Mouse (Mus musculus): ENCODE measurements around the gene Mmd2. TPM values are rescaled to one million over a fixed set of nuclear protein-coding genes. Genes with fewer than 3 reads are reported as not detected.

Gene Mmd2
- total and polyA plus RNA-seq, 3 experiments, result not detected

DNA sequence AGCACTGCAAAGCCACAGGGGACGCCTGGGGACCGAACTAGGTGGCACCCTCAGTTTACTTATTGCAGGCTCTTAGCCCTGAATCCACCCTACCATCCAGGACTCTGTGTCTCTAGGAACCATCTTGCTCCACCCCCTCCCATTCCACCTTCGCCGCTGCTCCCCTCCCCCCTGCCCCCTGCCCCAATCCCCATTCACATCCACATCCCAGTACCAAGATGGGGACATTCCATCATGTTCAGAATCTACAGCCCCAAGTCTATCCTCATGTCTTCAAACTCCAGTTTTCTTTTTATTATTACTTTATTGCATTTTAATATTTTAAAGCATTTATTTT is 357 bp upstream of the Mmd2 start:
- H3K36me3 ChIP-seq (replicated peaks in 1 of 2; ENCODE audit: control insufficient read depth in 1 of 2, insufficient read depth in 1 of 2, low read length in 1 of 2), result no peaks in the 10 kb centered on the region
- TF ChIP-seq USF2 (conservative IDR thresholded peaks at IDR 0.05; ENCODE audit: low read depth, low read length), result no peak
- TF ChIP-seq CTCF (conservative IDR thresholded peaks at IDR 0.05 in 1 of 2, IDR thresholded peaks at IDR 0.05 in 1 of 2; ENCODE audit: low read depth in 2 of 2, low read length in 2 of 2), result no peak
- no peak for TF ChIP-seq SMC3 (IDR thresholded peaks at IDR 0.05; ENCODE audit: low read depth, low read length)
- no peak for TF ChIP-seq BHLHE40 (IDR thresholded peaks at IDR 0.05; ENCODE audit: low read depth, low read length)
- no peak for TF ChIP-seq IRF4 (IDR thresholded peaks at IDR 0.05; ENCODE audit: low read depth, low read length)
- no peak for TF ChIP-seq TBP (conservative IDR thresholded peaks at IDR 0.05; ENCODE audit: low read depth, low read length)
- TF ChIP-seq TCF12 (IDR thresholded peaks at IDR 0.05; ENCODE audit: low read depth, low read length), result no peak
- no peak for TF ChIP-seq PAX5 (IDR thresholded peaks at IDR 0.05; ENCODE audit: low read length)
- TF ChIP-seq ELF1 (IDR thresholded peaks at IDR 0.05; ENCODE audit: low read depth, low read length), result no peak
- no peak for TF ChIP-seq NELFE (IDR thresholded peaks at IDR 0.05; ENCODE audit: low read depth, low read length)
- TF ChIP-seq E2F4 (IDR thresholded peaks at IDR 0.05; ENCODE audit: insufficient replicate concordance, low read depth, low read length), result no peak
- TF ChIP-seq JUN (IDR thresholded peaks at IDR 0.05; ENCODE audit: insufficient read depth, low read depth, low read length), result no peak
- no peak for TF ChIP-seq NRF1 (IDR thresholded peaks at IDR 0.05; ENCODE audit: low read depth, low read length)
- TF ChIP-seq MEF2A (IDR thresholded peaks at IDR 0.05; ENCODE audit: borderline replicate concordance, low read depth, low read length), result no peak
- TF ChIP-seq MYC (IDR thresholded peaks at IDR 0.05; ENCODE audit: low read depth, low read length), result no peak
- no peak for TF ChIP-seq ZKSCAN1 (IDR thresholded peaks at IDR 0.05; ENCODE audit: borderline replicate concordance, low read depth, low read length)
- TF ChIP-seq ZNF384 (IDR thresholded peaks at IDR 0.05; ENCODE audit: low read depth, low read length), result no peak
- no peak for TF ChIP-seq ZMIZ1 (IDR thresholded peaks at IDR 0.05; ENCODE audit: low read depth, low read length)
- TF ChIP-seq UBTF (IDR thresholded peaks at IDR 0.05; ENCODE audit: low read depth, low read length), result no peak
- H3K9me3 ChIP-seq (replicated peaks; ENCODE audit: low read length), result no peaks in the 10 kb centered on the region
- no peak for DNase-seq (ENCODE audit: extremely low read depth)
- H3K4me2 ChIP-seq (ENCODE audit: insufficient read depth, low read depth, poor library complexity, severe bottlenecking), result no peak overlapping the region
- in situ Hi-C loops (cut with MboI; ENCODE audit: low pct_ligation_motif_present, low pct_unique_long_range_greater_than_20kb, low sequenced_read_pairs), result no loop called here
- dilution Hi-C loops (cut with MboI; ENCODE audit: extremely low pct_ligation_motif_present, extremely low pct_unique_long_range_greater_than_20kb, low sequenced_read_pairs), result no loop called here
- no peak overlapping the region for H3K9ac ChIP-seq (ENCODE audit: insufficient read depth, low read depth)
- no peak overlapping the region for H3K27ac ChIP-seq (ENCODE audit: insufficient read depth, low read depth)
- H3K79me2 ChIP-seq (replicated peaks; ENCODE audit: control insufficient read depth, extremely low read depth, insufficient read depth, poor library complexity, severe bottlenecking), result no peaks in the 10 kb centered on the region
- H3K27me3 ChIP-seq (replicated peaks), result peaks cover 71% of the 10 kb centered on the region
- no peak overlapping the region for H3K4me3 ChIP-seq (replicated peaks in 1 of 3; ENCODE audit: low read depth in 2 of 3, low read length in 2 of 3, poor library complexity in 1 of 3)
- H3K4me1 ChIP-seq (ENCODE audit: control insufficient read depth in 1 of 2, insufficient read depth in 2 of 2), result no peaks in the 10 kb centered on the region

DNA sequence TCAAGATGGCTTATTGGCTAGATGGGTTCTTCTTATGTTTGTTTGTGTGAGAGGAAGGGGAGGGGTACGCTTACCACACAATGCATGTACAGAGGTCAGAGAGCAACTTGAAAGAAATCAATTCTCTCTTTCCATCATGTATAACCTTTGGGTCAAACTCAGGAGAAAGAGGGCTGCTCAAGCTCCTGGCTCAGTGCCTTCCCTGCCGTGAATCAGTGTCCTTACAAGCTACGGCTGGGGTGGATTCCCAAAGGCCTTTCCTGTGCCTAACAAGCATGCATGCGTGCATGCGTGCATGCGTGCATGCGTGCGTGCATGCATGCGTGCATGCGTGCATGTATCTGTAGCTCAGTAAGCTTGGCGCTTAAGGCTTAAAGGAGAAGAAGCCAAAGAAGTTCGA is 3.3 kb downstream of the Mmd2 start:
- Histone ChIP-seq H3K9me3 (replicated peaks; ENCODE audit: low read length) (no peaks in the 10 kb centered on the region), H3K4me2 (ENCODE audit: insufficient read depth, low read depth, poor library complexity, severe bottlenecking) (no peak overlapping the region), H3K9ac (ENCODE audit: insufficient read depth, low read depth) (no peak overlapping the region), H3K27ac (ENCODE audit: insufficient read depth, low read depth) (no peak overlapping the region), H3K79me2 (replicated peaks; ENCODE audit: control insufficient read depth, extremely low read depth, insufficient read depth, poor library complexity, severe bottlenecking) (no peaks in the 10 kb centered on the region), H3K36me3 (replicated peaks in 1 of 2; ENCODE audit: control insufficient read depth in 1 of 2, insufficient read depth in 1 of 2, low read length in 1 of 2) (no peaks in the 10 kb centered on the region), H3K4me1 (ENCODE audit: control insufficient read depth in 1 of 2, insufficient read depth in 2 of 2) (no peaks in the 10 kb centered on the region), H3K27me3 (replicated peaks) (peaks cover 82% of the 10 kb centered on the region), H3K4me3 (replicated peaks in 1 of 3; ENCODE audit: low read depth in 2 of 3, low read length in 2 of 3, poor library complexity in 1 of 3) (no peak overlapping the region)
- dilution Hi-C loops (cut with MboI; ENCODE audit: extremely low pct_ligation_motif_present, extremely low pct_unique_long_range_greater_than_20kb, low sequenced_read_pairs), result no loop called here
- in situ Hi-C loops (cut with MboI; ENCODE audit: low pct_ligation_motif_present, low pct_unique_long_range_greater_than_20kb, low sequenced_read_pairs), result no loop called here
- TF ChIP-seq ELF1 (IDR thresholded peaks at IDR 0.05; ENCODE audit: low read depth, low read length) (no peak), MAZ (IDR thresholded peaks at IDR 0.05; ENCODE audit: low read depth, low read length) (no peak), E2F4 (IDR thresholded peaks at IDR 0.05; ENCODE audit: insufficient replicate concordance, low read depth, low read length) (no peak), SMC3 (IDR thresholded peaks at IDR 0.05; ENCODE audit: low read depth, low read length) (no peak)
- DNase-seq (ENCODE audit: extremely low read depth), result no peak
